Mouse (Mus musculus) A20 (cell line): ENCODE measurements at regions not wholly inside any gene's neighbourhood (a gene's known extent, or its start where the extent isn't known, plus 50 kb on each side); places are given as distances from the start of the nearest gene placed in this dataset.
A peak's percentile ranks its signal among the peaks of the same experiment; 100 is the strongest.

ENCODE experiments used
- DNase-seq: peaks from one replicate; pipeline ENCODE4 v3.0.0-alpha.2; 2011; ENCODE audit warnings: low read depth, low spot score

DNA sequence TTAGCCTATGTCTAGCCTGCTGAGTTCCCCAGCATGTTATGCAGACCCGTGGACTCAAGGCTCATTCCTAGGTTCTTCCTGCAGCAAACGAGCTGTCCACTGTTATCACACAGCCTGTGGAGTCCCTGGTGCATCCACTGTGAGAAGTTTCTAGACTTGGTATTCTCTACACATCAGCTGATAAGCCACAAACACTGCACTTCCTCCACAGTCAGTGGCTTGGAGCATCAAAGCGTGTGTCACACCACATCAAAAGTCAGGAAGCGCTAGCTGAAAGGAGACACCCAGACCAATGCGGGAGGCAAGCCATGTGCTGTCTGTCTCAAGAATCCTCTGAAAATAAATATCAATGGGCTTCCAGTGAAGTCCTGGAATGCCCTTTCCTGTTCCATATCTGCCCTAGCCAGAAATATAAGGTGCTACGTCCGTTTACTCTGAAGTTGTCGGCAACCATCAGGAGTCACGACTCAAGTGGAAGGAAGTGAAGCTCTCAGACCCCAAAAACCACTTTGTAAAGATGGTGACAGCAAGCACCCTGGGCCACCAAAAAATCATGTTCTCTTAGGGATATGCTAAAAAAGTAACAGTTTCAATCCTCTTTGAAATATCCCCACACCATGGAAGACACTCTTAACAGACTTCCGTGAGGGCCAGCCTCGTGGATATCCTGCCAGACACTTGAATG is 227.7 kb downstream of the Adgrl2 start:
- DNase-seq, result no peak

DNA sequence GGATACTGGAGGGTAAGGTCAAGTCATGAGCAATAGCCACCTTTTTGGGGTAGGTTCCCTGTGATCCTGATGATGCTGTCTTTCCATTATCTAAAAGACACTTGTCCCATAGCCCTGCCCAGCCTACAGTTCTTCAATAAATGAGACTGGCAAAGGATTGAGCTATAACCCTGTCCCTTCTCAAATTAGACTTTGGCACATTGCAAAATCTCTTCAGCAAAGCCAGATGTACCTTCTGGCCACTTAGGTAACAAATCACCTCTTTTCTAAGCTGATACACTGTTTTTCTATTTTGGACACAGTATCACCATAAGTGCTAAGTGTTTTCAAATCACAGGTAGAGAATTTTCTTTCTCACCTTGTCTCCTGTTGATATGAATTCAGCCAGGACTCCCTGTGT is 228.8 kb downstream of the Adgrl2 start:
- DNase-seq, result no peak

DNA sequence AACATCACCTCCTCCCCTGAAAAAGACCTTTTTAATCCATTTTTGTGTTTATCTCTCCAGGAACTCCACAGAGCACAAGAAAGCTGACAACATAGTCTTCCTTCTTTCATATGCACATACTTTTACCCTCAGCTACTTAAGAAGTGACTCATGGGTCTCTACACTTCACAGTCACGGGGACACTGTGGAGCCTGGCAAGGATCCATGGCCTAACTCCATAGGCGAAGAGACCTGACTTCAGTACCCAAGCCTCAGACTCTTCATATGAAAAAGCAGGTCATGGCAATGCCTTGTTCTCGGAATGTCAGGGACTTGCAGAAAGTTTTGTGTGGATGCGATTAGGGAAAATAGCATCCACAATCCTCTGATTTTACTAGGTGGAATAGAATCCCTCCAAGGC is 230.9 kb downstream of the Adgrl2 start:
- no peak for DNase-seq

DNA sequence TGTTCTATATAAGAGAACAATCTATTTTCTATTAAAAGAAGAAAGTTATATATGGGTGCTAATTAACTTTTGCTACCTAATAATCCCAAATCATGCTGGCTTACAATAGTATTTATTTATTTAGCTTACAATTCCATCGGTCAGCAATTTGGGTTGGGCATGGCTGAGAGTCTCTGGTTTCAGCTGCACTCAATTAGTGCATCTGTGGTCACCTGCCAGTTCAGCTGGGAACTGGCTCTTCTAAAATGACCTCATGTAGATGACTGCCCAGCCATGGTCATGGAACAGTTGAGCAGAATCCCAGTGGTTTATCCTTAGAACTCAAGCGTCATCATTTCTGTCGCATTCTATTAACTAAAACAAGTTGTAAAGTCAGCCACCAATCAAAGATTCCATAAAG is 244.1 kb downstream of the Adgrl2 start:
- no peak for DNase-seq

DNA sequence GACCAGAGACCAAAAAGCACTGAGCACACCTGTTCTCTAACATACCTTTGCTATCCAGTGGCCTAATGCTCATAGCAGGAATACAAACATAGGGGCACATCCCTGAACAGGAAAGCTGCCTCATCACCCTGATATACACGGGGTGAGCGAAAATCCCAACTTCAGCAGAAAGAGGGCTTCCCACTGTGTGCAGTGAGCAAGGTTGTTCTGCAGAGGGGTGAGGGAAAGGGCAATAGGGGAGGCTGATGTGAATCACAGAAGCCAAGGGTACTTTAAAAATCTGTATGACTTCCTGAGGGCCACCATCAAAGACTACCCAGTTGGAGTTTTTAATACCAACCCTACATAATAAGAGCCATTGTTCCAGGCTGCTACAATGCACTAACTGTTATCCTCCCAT is 245.7 kb downstream of the Adgrl2 start:
- no peak for DNase-seq

DNA sequence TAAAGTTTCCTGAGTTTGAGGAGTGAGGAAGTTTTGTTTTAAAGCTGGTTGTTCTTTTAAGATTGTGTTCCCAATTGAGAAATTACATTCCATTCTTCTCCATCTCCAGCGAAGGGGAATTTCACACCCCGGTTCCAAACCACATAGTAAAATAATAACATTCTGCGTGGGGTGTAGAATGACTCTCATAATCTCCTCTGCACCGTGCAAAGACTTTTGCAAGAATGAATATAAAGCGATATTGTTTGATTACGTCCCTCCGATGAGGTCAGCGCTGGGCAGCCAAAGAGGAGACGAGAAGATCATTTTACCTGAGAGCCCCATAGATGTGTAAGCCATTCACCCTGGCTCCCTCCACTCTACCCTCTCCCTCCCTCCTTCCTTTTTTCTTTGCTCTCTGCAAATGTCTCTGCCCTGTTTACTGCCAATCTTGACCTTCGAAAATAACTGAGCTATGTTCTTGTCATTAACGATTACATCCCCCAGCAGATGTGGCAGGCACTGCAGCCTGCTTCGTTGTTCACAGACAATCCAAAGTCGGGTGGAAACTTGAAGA is 256.1 kb downstream of the Adgrl2 start:
- DNase-seq, result no peak

DNA sequence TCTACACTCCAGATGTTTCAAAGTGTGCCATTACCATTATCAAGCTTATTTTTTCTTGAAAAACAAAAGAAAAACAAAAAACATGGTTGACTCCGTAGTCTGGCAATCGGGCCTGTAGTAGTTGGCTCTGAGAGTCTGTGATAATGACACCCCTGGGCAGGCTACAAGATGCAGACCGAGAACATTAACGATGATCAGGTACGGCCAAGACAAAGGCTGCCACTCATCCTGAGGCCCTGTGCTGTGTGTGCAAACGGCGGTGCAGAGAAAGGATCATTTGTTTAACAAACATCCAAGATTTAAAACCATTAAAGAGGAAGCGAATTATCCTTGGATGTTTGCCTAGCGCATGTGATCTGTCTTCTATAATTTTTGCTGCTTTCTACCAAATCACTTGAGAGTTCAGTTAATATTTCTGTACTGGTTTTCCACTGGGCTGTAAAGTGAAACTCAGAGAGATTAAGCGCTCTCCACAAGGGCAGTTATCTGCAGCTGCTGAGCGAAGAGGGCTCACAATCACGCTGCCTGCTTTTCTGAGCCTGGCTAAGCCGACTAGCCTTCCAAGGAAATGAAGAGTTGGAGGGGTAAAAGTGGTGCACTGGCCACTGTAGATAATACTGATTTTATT is 257.0 kb downstream of the Adgrl2 start:
- DNase-seq, result no peak

DNA sequence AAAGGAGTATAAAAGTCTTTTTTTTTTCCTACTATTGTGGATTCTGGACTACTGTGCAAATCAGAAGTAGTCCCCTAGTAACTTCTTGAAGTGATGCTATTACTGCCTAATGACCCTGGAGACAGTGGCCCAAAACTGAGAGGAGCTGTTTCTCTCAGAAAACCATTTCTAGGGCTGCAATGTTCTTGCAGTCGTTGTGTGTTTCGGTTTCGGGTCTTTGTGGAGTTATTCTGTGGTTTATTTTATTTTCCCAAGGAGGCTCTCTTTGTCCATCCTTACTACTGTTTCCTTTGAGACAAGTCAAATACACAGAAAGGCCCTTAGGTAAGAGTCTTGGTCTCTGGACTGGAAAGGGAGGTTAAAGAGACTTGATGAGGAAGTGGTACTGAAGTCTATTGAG is 258.9 kb downstream of the Adgrl2 start:
- DNase-seq, result no peak

DNA sequence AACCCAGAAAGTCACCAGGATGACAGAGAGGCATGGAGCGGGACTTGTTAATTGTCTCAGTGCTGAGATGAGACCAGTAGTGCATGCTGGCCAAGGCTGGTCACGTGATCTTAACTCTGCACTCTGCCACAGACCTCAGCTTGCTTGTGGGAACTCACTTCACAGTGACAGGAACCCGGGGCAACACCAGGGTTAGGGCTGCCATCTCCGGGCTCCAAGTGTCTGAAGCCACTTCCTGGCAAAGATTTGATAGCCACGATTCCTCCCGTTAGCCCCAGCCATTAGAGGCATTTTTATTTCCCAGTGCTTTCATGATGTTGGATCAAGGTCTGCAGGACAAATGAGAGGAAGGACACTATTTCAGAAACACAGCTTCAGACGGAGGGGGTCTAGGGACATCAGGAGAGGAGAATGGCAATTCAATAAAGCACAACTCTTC is 261.1 kb downstream of the Adgrl2 start:
- DNase-seq, result no peak

DNA sequence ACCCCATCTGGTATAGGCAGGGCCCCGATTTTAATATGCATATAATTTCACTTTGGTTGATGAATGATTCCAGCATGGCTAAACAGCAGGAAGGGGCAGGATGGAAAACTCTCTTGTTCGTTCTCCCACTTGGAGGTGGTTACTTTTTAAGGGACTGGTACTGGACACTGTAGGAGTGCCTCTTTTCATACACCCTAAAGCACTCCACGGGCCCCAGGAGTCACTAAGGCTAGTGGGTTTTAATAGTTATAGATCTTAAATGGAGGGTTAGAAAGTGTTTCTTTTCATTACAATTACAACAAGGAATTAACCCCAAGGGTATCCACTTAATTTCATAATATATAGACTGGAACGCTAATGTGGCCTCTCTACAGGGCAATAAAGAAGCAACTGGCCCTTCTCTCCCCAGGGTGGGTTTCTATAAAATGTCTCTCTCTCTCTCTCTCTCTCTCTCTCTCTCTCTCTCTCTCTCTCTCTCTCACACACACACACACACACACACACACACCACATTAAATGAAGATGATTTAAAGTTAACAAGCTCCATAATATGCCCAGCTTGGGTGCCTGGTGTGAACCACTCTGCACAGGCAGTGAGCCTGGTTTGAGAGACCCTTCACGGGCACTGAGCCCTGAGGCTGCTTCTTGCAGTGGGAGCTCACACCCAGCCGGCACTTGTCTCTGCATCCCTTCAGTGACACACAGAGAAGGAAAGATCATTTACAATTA is 261.7 kb downstream of the Adgrl2 start:
- DNase-seq, result no peak

DNA sequence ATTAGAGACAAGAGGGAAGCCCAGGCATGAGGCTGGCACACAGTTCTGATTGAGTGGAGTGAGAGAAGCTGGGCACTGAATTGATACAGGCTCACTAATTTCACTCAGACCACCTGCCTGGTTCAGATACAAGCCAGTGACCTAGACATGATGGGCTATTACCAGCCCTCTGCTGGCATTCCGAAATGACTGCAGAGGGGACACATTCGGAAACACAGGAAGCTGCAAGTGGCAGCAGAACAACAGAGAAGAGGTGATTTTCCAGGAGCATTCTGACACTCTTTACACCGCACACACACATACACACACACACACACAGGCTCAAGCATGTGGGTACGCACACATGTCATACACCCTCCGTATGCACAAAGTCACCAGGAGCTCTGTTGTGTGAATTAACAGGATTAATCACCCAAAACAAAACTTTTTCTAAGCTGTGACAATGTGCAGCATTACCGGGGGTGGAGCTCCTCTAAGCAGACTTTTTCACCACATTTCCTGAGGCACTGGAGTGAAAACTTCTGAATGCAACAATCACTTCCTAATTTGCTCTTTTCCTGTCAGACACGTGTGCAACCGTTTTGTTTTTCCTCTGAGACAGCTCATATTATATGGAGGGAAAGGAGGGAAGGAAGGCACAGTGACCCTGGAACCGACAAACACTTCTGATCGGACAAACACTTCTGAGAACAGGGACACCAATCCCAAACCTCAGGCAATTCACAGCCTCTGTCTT is 263.6 kb downstream of the Adgrl2 start:
- peak; percentile 42 for DNase-seq

DNA sequence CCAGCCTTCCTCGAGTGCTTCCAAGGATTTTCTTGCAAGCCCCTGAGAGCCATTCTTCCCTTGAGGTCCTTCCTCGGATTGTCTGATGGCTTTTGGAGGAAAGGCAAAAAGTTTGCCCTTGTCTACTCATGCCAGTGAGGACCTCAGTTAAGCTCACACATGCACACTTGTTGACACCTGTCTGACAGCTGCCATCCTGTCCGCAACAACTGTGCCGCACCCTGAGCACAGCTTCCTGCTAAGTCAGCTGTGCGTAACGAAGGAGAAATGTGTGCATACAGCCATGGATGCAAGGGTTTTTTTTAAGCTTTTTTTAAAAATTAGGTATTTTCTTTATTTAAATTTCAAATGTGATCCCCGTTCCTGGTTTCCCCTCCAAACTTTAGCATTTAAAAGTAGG is 293.8 kb downstream of the Adgrl2 start:
- peak; percentile 88 for DNase-seq

DNA sequence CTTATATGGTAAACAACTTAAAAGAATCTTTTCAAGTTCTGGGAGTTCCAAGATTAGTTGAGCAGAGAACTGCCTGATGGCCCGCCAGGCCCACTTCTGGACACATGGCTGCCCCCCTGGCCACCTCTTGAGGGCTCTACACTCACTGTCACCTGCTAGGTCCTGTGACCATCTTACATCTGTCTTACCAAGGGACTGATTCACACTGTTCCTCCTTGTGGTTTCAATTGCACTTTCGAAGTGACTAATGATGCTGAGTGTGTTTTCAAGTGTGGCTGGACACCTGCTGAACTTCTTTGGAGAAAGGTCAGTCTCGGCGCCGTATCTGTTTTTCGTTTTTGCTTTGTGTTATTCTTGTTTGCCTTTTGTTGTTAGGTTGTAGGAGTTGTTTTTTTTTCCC is 294.9 kb downstream of the Adgrl2 start:
- peak; percentile 91 for DNase-seq

DNA sequence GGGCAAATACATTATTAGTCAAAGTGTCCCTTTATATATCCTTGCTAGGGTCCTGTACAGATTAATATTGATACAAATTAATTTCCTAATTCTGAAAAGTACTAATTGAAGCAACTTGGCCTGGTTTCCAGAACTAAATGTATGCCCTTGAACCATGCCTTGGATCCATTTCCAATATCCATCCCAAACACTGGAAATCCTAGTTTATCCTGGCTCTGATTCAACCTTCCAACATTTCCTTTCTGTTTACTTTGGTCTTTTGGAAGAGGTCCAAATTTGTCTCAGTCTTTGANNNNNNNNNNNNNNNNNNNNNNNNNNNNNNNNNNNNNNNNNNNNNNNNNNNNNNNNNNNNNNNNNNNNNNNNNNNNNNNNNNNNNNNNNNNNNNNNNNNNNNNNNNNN is 307.2 kb downstream of the Adgrl2 start:
- DNase-seq, result no peak

DNA sequence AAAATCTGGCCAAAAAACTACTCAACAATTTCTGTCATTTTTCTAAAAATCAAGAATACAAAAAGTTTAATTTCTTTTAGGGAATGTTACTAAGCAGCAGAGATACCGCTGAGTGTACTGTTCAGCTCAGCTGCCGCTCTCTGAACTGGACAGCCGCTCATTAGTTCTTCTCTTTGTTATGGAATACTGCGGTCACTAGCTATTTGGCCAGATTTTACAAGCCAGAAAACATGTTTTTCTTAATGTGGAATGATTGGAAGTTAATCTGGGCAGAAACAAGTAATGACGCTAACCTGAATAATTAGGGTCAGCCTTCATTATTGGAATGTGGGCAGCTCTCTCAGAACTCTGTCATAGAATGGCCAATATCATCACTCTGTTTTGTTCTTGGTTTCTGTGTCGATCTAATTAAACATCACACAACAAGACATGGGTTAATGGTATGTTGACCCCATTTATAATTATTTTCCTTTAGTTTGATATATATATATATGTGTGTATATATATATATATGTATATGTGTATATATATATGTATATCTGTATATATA is 307.8 kb downstream of the Adgrl2 start:
- no peak for DNase-seq

DNA sequence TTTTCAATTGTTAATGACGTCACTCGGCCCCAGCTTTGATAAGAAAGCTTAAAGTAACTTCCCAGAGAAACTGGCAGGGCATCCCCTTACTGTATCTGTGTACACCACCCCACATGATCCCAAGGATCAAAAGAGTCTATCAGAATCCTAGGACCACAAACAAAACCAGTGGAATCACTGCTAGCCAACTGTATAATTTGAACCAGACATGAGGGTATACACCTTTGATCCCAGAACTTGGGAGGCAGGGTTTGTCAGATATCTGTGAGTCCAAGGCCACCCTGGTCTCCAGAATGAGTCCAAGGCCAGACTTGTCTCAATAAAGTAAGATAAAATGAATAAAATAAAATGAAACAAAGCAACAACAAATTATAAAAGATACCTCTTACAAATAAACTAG is 309.2 kb downstream of the Adgrl2 start:
- no peak for DNase-seq

DNA sequence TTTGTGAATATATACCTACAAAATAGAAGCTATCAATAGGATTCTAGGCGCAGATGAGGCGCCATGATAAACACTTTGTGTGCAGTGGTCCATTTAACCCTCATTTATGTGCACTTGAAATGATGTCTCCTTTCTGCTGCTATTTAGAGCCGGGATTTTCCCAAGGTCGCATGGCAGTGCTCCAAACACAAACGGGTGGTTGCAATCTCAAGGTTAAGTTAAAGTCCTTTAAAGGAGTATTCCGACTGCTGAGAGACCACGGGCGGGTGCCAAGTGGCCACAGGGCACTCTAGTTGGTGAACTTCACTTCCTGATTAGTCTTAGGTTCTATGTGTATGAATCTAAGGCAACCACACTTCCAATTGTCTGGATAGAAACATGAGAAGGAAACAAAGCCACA is 309.6 kb downstream of the Adgrl2 start:
- DNase-seq, result no peak

DNA sequence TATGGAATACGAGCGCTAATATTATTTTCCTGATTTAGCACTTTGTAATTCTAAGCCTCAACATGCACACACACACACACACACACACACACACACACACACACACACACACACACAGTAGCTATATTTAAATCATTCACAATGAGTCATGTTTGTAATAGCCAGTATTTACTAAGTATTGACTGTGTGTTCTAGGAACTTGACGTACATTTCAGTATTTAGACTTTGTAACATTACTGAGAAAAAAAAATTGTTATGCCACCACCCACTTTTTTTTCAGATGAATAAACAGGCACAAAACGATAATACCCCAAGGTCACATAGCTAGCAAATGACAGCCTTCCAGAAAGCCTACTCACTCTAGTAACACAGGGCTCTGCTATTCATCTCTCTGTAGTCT is 310.3 kb downstream of the Adgrl2 start:
- DNase-seq, result no peak

DNA sequence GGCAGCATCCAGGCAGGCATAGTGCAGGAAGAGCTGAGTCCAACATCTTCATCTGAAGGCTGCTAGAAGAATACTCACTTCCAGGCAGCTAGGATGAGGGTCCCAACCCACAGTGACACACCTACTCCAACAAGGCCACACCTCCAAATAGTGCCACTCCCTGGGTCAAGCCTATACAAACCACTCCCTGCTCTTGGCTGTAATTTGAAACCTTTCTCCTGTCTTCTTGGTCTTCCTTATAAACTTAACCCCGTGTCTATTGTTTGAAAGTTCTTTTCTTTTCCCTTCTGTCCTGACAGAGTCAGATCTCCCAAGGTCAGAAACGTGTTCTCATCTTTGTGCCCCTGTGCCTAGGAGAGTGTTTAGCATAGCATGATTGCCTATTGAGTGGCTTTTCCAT is 311.2 kb downstream of the Adgrl2 start:
- DNase-seq, result no peak

DNA sequence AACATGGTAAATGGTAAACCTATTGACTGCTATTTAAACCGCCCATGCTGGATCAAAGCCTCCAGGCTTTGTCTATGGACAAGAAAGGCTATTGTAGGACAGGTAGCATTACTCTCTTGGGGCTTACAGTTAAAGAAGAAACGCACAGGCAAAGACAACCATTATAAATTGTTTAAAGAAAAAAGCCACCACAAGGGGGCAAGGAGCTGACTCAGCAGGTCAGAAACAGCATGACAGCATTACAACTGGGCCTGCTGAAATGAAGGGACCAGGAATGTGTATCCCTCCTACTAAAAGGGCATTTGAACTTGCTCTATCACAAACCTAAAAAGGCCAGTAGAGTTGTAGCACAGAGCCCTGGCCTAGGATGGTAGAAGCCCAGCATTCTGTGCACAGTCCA is 314.3 kb downstream of the Adgrl2 start:
- peak; percentile 32 for DNase-seq

DNA sequence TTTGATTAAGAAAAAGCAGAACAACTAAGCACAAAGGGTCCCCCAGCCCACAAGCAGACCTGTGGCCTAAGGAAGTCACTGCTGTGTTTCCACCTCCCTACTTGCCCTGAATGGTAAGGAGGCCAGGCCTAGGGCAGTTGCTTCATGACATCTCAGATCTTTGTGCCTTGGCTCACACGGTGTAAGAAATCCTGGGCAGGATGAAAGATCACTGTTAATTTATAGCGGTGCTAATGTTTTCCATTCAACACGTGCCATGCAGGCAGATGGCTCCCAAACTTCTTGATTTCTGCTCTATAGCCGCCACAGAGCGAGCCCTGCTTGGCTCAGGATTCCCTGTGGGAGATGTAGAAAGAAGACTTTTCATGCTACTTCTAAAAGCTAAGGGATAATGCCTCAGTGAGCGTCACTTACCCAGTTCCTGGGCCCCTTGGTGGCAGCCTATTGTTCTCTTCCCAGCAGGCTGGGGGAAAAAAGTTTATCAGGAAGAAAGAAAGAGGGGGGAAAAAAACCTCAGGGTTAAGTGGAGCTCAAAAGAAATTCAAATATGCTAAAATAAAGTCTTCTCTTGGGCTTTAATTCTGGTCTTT is 327.4 kb downstream of the Adgrl2 start:
- DNase-seq, result no peak
